Mouse (Mus musculus): ENCODE measurements around the gene Slc4a2. TPM values are rescaled to one million over a fixed set of nuclear protein-coding genes. Genes with fewer than 3 reads are reported as not detected.

Gene Slc4a2
- total and polyA plus RNA-seq, 2 experiments, result 15.4 to 40.4 TPM

- Histone ChIP-seq H3K27ac (replicated peaks; ENCODE audit: insufficient read depth, low read depth, low read length) (peak overlapping the region; percentile 72), H3K36me3 (ENCODE audit: control insufficient read depth, insufficient read depth, low read length) (peaks cover 12% of the 10 kb centered on the region; the same call in 1 of the 2 replicates), H3K4me1 (ENCODE audit: control insufficient read depth, insufficient read depth, low read length) (peaks cover 8% of the 10 kb centered on the region; the same call in 1 of the 2 replicates), H3K27me3 (ENCODE audit: control insufficient read depth, insufficient read depth, low read length) (no peaks in the 10 kb centered on the region), H3K9ac (ENCODE audit: low read depth, low read length) (peak overlapping the region; percentile 78), H3K79me2 (ENCODE audit: control insufficient read depth, insufficient read depth, low read length) (peaks cover 4% of the 10 kb centered on the region; the same call in 1 of the 2 replicates), H3K4me3 (ENCODE audit: insufficient read depth, low read depth, low read length) (peak overlapping the region; percentile 89)
- no peak for DNase-seq (ENCODE audit: extremely low read depth, low read depth, low spot score)
- TF ChIP-seq POLR2A (IDR thresholded peaks at IDR 0.05; ENCODE audit: extremely low read depth, insufficient read depth, low read length) (no peak), CTCF (IDR thresholded peaks at IDR 0.05; ENCODE audit: low read depth, low read length) (no peak)
- 19% methylated on average over 8 of the region's 9 CpGs for WGBS
Observed at GRCm38 (mm10) chr5:24428596-24428995, 5.0 kb downstream of the Slc4a2 start.

- peaks cover 24% of the 10 kb centered on the region; the same call in 1 of the 2 replicates for H3K36me3 ChIP-seq (ENCODE audit: control insufficient read depth, insufficient read depth, low read length)
- 94% methylated on average over 8 of the region's 8 CpGs for WGBS
- DNase-seq (ENCODE audit: extremely low read depth, low read depth, low spot score), result no peak
Observed at GRCm38 (mm10) chr5:24433993-24434392, 10.4 kb downstream of the Slc4a2 start.

GRCm38 (mm10) chr5:24441187-24441586 is 17.6 kb downstream of the Slc4a2 start:
- Histone ChIP-seq H3K27ac (replicated peaks; ENCODE audit: insufficient read depth, low read depth, low read length) (no peak overlapping the region), H3K27me3 (ENCODE audit: control insufficient read depth, insufficient read depth, low read length) (no peaks in the 10 kb centered on the region), H3K4me1 (ENCODE audit: control insufficient read depth, insufficient read depth, low read length) (peaks cover 11% of the 10 kb centered on the region), H3K36me3 (ENCODE audit: control insufficient read depth, insufficient read depth, low read length) (peaks cover 5% of the 10 kb centered on the region; the same call in 1 of the 2 replicates), H3K4me3 (ENCODE audit: insufficient read depth, low read depth, low read length) (no peak overlapping the region), H3K9ac (ENCODE audit: low read depth, low read length) (no peak overlapping the region), H3K79me2 (ENCODE audit: control insufficient read depth, insufficient read depth, low read length) (peaks cover 7% of the 10 kb centered on the region; the same call in 1 of the 2 replicates)
- DNase-seq (ENCODE audit: extremely low read depth, low read depth, low spot score), result no peak
- TF ChIP-seq POLR2A (IDR thresholded peaks at IDR 0.05; ENCODE audit: extremely low read depth, insufficient read depth, low read length) (no peak), CTCF (IDR thresholded peaks at IDR 0.05; ENCODE audit: low read depth, low read length) (no peak)
- 93% methylated on average over 8 of the region's 8 CpGs for WGBS

More at GRCm38 (mm10) chr5:24433993-24434392, 10.4 kb downstream of the Slc4a2 start:
- Histone ChIP-seq H3K27me3 (ENCODE audit: control insufficient read depth, insufficient read depth, low read length) (no peaks in the 10 kb centered on the region), H3K9ac (ENCODE audit: low read depth, low read length) (no peak overlapping the region), H3K4me3 (ENCODE audit: insufficient read depth, low read depth, low read length) (no peak overlapping the region), H3K27ac (replicated peaks; ENCODE audit: insufficient read depth, low read depth, low read length) (no peak overlapping the region), H3K79me2 (ENCODE audit: control insufficient read depth, insufficient read depth, low read length) (no peaks in the 10 kb centered on the region), H3K4me1 (ENCODE audit: control insufficient read depth, insufficient read depth, low read length) (no peaks in the 10 kb centered on the region)
- TF ChIP-seq POLR2A (IDR thresholded peaks at IDR 0.05; ENCODE audit: extremely low read depth, insufficient read depth, low read length) (no peak), CTCF (IDR thresholded peaks at IDR 0.05; ENCODE audit: low read depth, low read length) (no peak)

- Histone ChIP-seq H3K27ac (replicated peaks; ENCODE audit: insufficient read depth, low read depth, low read length) (no peak overlapping the region), H3K79me2 (ENCODE audit: control insufficient read depth, insufficient read depth, low read length) (peaks cover 7% of the 10 kb centered on the region; the same call in 1 of the 2 replicates), H3K4me1 (ENCODE audit: control insufficient read depth, insufficient read depth, low read length) (peaks cover 17% of the 10 kb centered on the region), H3K9ac (ENCODE audit: low read depth, low read length) (no peak overlapping the region), H3K36me3 (ENCODE audit: control insufficient read depth, insufficient read depth, low read length) (peaks cover under 1% of the 10 kb centered on the region; the same call in 1 of the 2 replicates), H3K4me3 (ENCODE audit: insufficient read depth, low read depth, low read length) (no peak overlapping the region), H3K27me3 (ENCODE audit: control insufficient read depth, insufficient read depth, low read length) (no peaks in the 10 kb centered on the region)
- DNase-seq (ENCODE audit: extremely low read depth, low read depth, low spot score), result no peak
- WGBS, result 69% methylated on average over 9 of the region's 9 CpGs
- no peak for TF ChIP-seq POLR2A (IDR thresholded peaks at IDR 0.05; ENCODE audit: extremely low read depth, insufficient read depth, low read length)
- no peak for TF ChIP-seq CTCF (IDR thresholded peaks at IDR 0.05; ENCODE audit: low read depth, low read length)
Observed at GRCm38 (mm10) chr5:24442029-24442428, 18.4 kb downstream of the Slc4a2 start.

GRCm38 (mm10) chr5:24443204-24443603 is 19.6 kb downstream of the Slc4a2 start:
- H3K79me2 ChIP-seq (ENCODE audit: control insufficient read depth, insufficient read depth, low read length), result peaks cover 7% of the 10 kb centered on the region; the same call in 1 of the 2 replicates
- H3K36me3 ChIP-seq (ENCODE audit: control insufficient read depth, insufficient read depth, low read length), result no peaks in the 10 kb centered on the region; the same call in 1 of the 2 replicates
- no peak overlapping the region for H3K9ac ChIP-seq (ENCODE audit: low read depth, low read length)
- WGBS, result 92% methylated on average over 7 of the region's 7 CpGs
- TF ChIP-seq CTCF (IDR thresholded peaks at IDR 0.05; ENCODE audit: low read depth, low read length) (no peak), POLR2A (IDR thresholded peaks at IDR 0.05; ENCODE audit: extremely low read depth, insufficient read depth, low read length) (no peak)
- no peaks in the 10 kb centered on the region for H3K27me3 ChIP-seq (ENCODE audit: control insufficient read depth, insufficient read depth, low read length)
- peaks cover 17% of the 10 kb centered on the region for H3K4me1 ChIP-seq (ENCODE audit: control insufficient read depth, insufficient read depth, low read length)
- H3K27ac ChIP-seq (replicated peaks; ENCODE audit: insufficient read depth, low read depth, low read length), result no peak overlapping the region
- H3K4me3 ChIP-seq (ENCODE audit: insufficient read depth, low read depth, low read length), result no peak overlapping the region
- no peak for DNase-seq (ENCODE audit: extremely low read depth, low read depth, low spot score)

- DNase-seq (ENCODE audit: extremely low read depth, low read depth, low spot score), result no peak
- Histone ChIP-seq H3K4me3 (ENCODE audit: insufficient read depth, low read depth, low read length) (peak overlapping the region; percentile 8; the same call in 1 of the 2 replicates), H3K9ac (ENCODE audit: low read depth, low read length) (no peak overlapping the region; the same call in 1 of the 2 replicates), H3K79me2 (ENCODE audit: control insufficient read depth, insufficient read depth, low read length) (peaks cover 7% of the 10 kb centered on the region; the same call in 1 of the 2 replicates), H3K36me3 (ENCODE audit: control insufficient read depth, insufficient read depth, low read length) (no peaks in the 10 kb centered on the region; the same call in 1 of the 2 replicates), H3K27me3 (ENCODE audit: control insufficient read depth, insufficient read depth, low read length) (no peaks in the 10 kb centered on the region), H3K27ac (replicated peaks; ENCODE audit: insufficient read depth, low read depth, low read length) (no peak overlapping the region), H3K4me1 (ENCODE audit: control insufficient read depth, insufficient read depth, low read length) (peaks cover 17% of the 10 kb centered on the region)
- no peak for TF ChIP-seq CTCF (IDR thresholded peaks at IDR 0.05; ENCODE audit: low read depth, low read length)
- no peak for TF ChIP-seq POLR2A (IDR thresholded peaks at IDR 0.05; ENCODE audit: extremely low read depth, insufficient read depth, low read length)
- 86% methylated on average over 12 of the region's 12 CpGs for WGBS
Observed at GRCm38 (mm10) chr5:24443927-24444326, 20.3 kb downstream of the Slc4a2 start.

Data from liver, adult 2 months (tissue).